Mouse (Mus musculus): ENCODE data around the gene Kif5a.
A peak's percentile ranks its signal among the peaks of the same experiment; 100 is the strongest.

- no peak for TF ChIP-seq ETS1 (conservative IDR thresholded peaks at IDR 0.05; ENCODE audit: low read depth, low read length)
- TF ChIP-seq CTCF (conservative IDR thresholded peaks at IDR 0.05 in 1 of 2, IDR thresholded peaks at IDR 0.05 in 1 of 2; ENCODE audit: low read depth in 2 of 2, low read length in 2 of 2), result no peak
- TF ChIP-seq MAZ (IDR thresholded peaks at IDR 0.05; ENCODE audit: low read depth, low read length), result no peak
- peak; percentile 82 for TF ChIP-seq POLR2A (IDR thresholded peaks at IDR 0.05; ENCODE audit: low read depth, low read length)
- TF ChIP-seq EP300 (IDR thresholded peaks at IDR 0.05; ENCODE audit: low read length), result no peak
- TF ChIP-seq MAFK (IDR thresholded peaks at IDR 0.05; ENCODE audit: insufficient replicate concordance, low read length), result no peak
- TF ChIP-seq JUND (conservative IDR thresholded peaks at IDR 0.05; ENCODE audit: low read depth, low read length), result no peak
Observed at GRCm38 (mm10) chr10:127266112-127267091, 3.3 kb upstream of the Kif5a start, which contains the start of gene Dctn2.
